Mouse (Mus musculus) NIH3T3 (cell line): Measurements from ENCODE around the gene Lclat1.
"Not testable (repeated sequence)": the region's sequence is repeated elsewhere in the genome, so short reads cannot be mapped to it uniquely, and the experiment has no call there.

Experiments
- DNase-seq: peaks from one replicate; pipeline ENCODE4 v3.0.0-alpha.2; 2012; ENCODE audit warnings: low read depth

The Lclat1 gene

DNA sequence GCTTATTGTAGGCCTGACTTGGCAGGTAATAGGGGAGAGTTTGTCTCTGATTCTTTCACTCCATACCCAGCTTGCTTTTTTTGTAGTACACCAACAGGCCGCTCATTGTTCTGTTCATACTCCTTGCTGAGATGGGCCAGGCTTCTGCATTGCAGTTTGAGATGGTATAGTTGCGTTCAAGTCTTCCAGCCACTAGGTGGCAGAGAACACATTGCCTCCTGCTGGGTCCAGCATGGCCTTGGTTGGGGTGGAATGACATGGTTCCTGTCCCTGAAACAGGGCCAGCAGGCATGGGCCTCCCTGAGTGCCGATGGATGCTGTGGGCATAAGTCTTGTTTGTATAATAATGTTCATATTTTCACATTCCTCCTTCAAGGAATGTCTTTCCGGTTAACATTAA is 170.0 kb downstream of the Lclat1 start:
- DNase-seq: no peak

DNA sequence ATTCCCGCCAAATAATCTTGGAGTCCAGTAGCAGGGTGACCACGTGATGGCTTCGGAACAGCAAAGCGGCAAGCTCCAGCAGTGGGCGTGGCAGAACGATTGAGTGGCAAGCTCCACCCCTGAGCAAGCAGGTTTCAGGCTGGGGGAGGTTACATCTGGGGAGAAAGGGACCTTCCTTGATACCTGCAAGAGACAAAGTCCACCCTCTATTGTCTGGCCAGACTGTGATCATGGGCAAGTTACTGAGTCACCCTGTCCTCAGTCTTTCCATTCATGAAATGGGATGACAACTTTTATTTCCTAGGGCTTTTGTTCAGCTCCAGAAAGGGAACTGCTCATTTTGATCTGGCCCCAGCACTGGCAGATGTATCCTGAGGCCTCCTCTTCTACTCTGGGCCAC is 174.9 kb downstream of the Lclat1 start:
- DNase-seq: not testable (repeated sequence)

DNA sequence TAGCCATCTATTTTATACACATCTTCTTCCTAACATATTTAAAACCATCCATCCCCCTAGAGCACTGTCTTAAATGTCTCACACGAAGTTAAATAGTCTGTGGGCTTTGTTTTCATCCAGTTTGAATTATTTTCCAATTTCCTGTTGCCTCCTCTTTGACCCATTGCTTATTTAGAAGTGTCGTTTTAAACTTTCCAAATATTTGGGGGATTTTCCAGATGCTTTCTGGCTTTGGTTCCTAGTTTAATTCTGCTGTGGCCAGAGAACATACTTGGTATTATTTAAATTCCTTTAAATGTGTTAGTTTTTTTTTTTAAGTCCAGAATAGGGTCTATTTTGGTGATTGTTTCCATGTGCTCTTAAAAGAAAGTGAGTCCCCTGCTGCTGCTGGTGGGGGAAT is 176.5 kb downstream of the Lclat1 start:
- peak; percentile 37 for DNase-seq
